Mouse (Mus musculus): ENCODE data around the gene Osbpl5. TPM values are rescaled to one million over a fixed set of nuclear protein-coding genes. Genes with fewer than 3 reads are reported as not detected.

The Osbpl5 gene
- total and polyA plus RNA-seq, 3 experiments: 0.60 TPM; not detected in 2

- TF ChIP-seq POLR2AphosphoS5 (IDR thresholded peaks at IDR 0.05; ENCODE audit: insufficient replicate concordance, low read depth, low read length): no peak
- no peak for TF ChIP-seq GATA1 (IDR thresholded peaks at IDR 0.05; ENCODE audit: borderline replicate concordance, low read length)
- TF ChIP-seq GATA2 (IDR thresholded peaks at IDR 0.05; ENCODE audit: borderline replicate concordance, low read depth, low read length): no peak
- no peak for TF ChIP-seq CTCF (IDR thresholded peaks at IDR 0.05; ENCODE audit: low read depth, low read length)
- no peak for TF ChIP-seq TAL1 (conservative IDR thresholded peaks at IDR 0.05; ENCODE audit: low read depth, low read length)
- ATAC-seq (ENCODE audit: extremely low read depth, insufficient number of reproducible peaks, low FRiP score, poor library complexity, severe bottlenecking) (no peak), DNase-seq (ENCODE audit: low spot score) (no peak)
- peaks cover 4% of the 10 kb centered on the region for H3K4me1 ChIP-seq (ENCODE audit: insufficient read depth, low read depth, low read length)
- no peak overlapping the region for H3K4me3 ChIP-seq (ENCODE audit: low read depth, low read length)
- H3K36me3 ChIP-seq (replicated peaks): no peaks in the 10 kb centered on the region
- peaks cover 30% of the 10 kb centered on the region for H3K27me3 ChIP-seq (ENCODE audit: insufficient read depth, low read length)
- H3K9me3 ChIP-seq (replicated peaks): no peaks in the 10 kb centered on the region
Observed at GRCm38 (mm10) chr7:143722646-143723045, 34.1 kb downstream of the Osbpl5 start.

DNA sequence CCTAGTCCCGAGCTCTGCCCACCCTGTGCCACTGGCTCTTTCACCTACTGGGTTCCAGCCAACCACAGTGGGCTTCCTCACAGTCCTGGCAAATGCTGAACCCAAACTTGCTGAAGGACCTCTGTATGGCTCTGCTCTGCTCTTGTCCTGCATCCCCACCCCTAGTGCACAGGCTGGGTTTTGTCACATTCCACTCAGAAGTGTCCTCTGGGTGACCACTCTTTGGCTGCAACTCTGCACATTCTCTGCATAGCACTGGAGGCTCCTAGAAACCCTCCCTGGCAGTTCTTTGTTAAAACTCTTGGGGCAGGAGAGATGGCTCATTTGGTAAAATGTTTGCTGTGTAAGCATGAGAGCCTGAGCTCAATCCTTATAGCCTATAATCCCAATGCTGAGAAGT is 39.0 kb downstream of the Osbpl5 start:
- Histone ChIP-seq H3K4me1 (ENCODE audit: insufficient read depth, low read depth, low read length) (no peaks in the 10 kb centered on the region), H3K4me3 (ENCODE audit: low read depth, low read length) (no peak overlapping the region), H3K27me3 (ENCODE audit: insufficient read depth, low read length) (peaks cover 9% of the 10 kb centered on the region; the same call in 1 of the 2 replicates), H3K36me3 (replicated peaks) (no peaks in the 10 kb centered on the region), H3K9me3 (replicated peaks) (no peaks in the 10 kb centered on the region)
- DNase-seq (ENCODE audit: low spot score): no peak
- ATAC-seq (ENCODE audit: extremely low read depth, insufficient number of reproducible peaks, low FRiP score, poor library complexity, severe bottlenecking): no peak
- TF ChIP-seq CTCF (IDR thresholded peaks at IDR 0.05; ENCODE audit: low read depth, low read length) (no peak), TAL1 (conservative IDR thresholded peaks at IDR 0.05; ENCODE audit: low read depth, low read length) (no peak)

DNA sequence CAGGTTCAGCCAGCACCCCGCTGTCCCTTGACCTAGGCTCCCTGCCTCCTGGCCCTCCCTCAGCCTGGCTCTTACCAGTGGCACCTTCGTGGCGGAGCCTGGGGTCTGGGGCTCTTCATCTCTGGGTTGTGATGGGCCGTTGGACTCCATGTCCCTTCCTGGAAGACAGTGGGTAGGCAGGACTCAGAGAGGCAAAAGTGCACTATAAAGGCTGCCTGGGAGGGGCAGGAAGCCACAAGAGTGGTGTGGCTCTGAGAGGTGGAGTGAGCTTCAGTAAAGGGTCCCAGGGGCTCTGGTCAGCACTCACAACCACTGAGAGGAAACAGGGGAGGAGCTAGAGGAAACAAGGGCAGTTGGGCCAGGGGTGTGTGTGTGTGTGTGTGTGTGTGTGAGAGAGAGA is 43.4 kb downstream of the Osbpl5 start:
- H3K36me3 ChIP-seq (replicated peaks): no peaks in the 10 kb centered on the region
- peaks cover 18% of the 10 kb centered on the region for H3K27me3 ChIP-seq (ENCODE audit: insufficient read depth, low read length)
- no peak overlapping the region for H3K4me3 ChIP-seq (ENCODE audit: low read depth, low read length)
- H3K4me1 ChIP-seq (ENCODE audit: insufficient read depth, low read depth, low read length): no peaks in the 10 kb centered on the region
- DNase-seq (ENCODE audit: low spot score) (no peak), ATAC-seq (ENCODE audit: extremely low read depth, insufficient number of reproducible peaks, low FRiP score, poor library complexity, severe bottlenecking) (no peak)
- TF ChIP-seq POLR2AphosphoS5 (IDR thresholded peaks at IDR 0.05; ENCODE audit: insufficient replicate concordance, low read depth, low read length): no peak
- TF ChIP-seq CTCF (IDR thresholded peaks at IDR 0.05; ENCODE audit: low read depth, low read length): no peak
- no peak for TF ChIP-seq GATA2 (IDR thresholded peaks at IDR 0.05; ENCODE audit: borderline replicate concordance, low read depth, low read length)
- no peak for TF ChIP-seq GATA1 (IDR thresholded peaks at IDR 0.05; ENCODE audit: borderline replicate concordance, low read length)
- no peak for TF ChIP-seq TAL1 (conservative IDR thresholded peaks at IDR 0.05; ENCODE audit: low read depth, low read length)
- H3K9me3 ChIP-seq (replicated peaks): no peaks in the 10 kb centered on the region

- no peak overlapping the region for H3K4me3 ChIP-seq (ENCODE audit: low read depth, low read length)
- ATAC-seq (ENCODE audit: extremely low read depth, insufficient number of reproducible peaks, low FRiP score, poor library complexity, severe bottlenecking) (no peak), DNase-seq (ENCODE audit: low spot score) (no peak)
- H3K9me3 ChIP-seq (replicated peaks): no peaks in the 10 kb centered on the region
- H3K36me3 ChIP-seq (replicated peaks): no peaks in the 10 kb centered on the region
- no peaks in the 10 kb centered on the region for H3K4me1 ChIP-seq (ENCODE audit: insufficient read depth, low read depth, low read length)
- no peak for TF ChIP-seq TAL1 (conservative IDR thresholded peaks at IDR 0.05; ENCODE audit: low read depth, low read length)
- no peak for TF ChIP-seq GATA1 (IDR thresholded peaks at IDR 0.05; ENCODE audit: borderline replicate concordance, low read length)
- TF ChIP-seq POLR2AphosphoS5 (IDR thresholded peaks at IDR 0.05; ENCODE audit: insufficient replicate concordance, low read depth, low read length): no peak
- TF ChIP-seq CTCF (IDR thresholded peaks at IDR 0.05; ENCODE audit: low read depth, low read length): no peak
- TF ChIP-seq GATA2 (IDR thresholded peaks at IDR 0.05; ENCODE audit: borderline replicate concordance, low read depth, low read length): no peak
- H3K27me3 ChIP-seq (ENCODE audit: insufficient read depth, low read length): peaks cover 18% of the 10 kb centered on the region
Observed at GRCm38 (mm10) chr7:143712771-143713348, 43.9 kb downstream of the Osbpl5 start.

GRCm38 (mm10) chr7:143712023-143712422 is 44.8 kb downstream of the Osbpl5 start:
- H3K4me1 ChIP-seq (ENCODE audit: insufficient read depth, low read depth, low read length): no peaks in the 10 kb centered on the region
- H3K27me3 ChIP-seq (ENCODE audit: insufficient read depth, low read length): peaks cover 18% of the 10 kb centered on the region
- H3K4me3 ChIP-seq (ENCODE audit: low read depth, low read length): no peak overlapping the region
- DNase-seq (ENCODE audit: low spot score) (no peak), ATAC-seq (ENCODE audit: extremely low read depth, insufficient number of reproducible peaks, low FRiP score, poor library complexity, severe bottlenecking) (no peak)
- no peaks in the 10 kb centered on the region for H3K9me3 ChIP-seq (replicated peaks)
- no peaks in the 10 kb centered on the region for H3K36me3 ChIP-seq (replicated peaks)
- TF ChIP-seq CTCF (IDR thresholded peaks at IDR 0.05; ENCODE audit: low read depth, low read length) (no peak), TAL1 (conservative IDR thresholded peaks at IDR 0.05; ENCODE audit: low read depth, low read length) (no peak), GATA2 (IDR thresholded peaks at IDR 0.05; ENCODE audit: borderline replicate concordance, low read depth, low read length) (no peak), GATA1 (IDR thresholded peaks at IDR 0.05; ENCODE audit: borderline replicate concordance, low read length) (no peak), POLR2AphosphoS5 (IDR thresholded peaks at IDR 0.05; ENCODE audit: insufficient replicate concordance, low read depth, low read length) (no peak)

DNA sequence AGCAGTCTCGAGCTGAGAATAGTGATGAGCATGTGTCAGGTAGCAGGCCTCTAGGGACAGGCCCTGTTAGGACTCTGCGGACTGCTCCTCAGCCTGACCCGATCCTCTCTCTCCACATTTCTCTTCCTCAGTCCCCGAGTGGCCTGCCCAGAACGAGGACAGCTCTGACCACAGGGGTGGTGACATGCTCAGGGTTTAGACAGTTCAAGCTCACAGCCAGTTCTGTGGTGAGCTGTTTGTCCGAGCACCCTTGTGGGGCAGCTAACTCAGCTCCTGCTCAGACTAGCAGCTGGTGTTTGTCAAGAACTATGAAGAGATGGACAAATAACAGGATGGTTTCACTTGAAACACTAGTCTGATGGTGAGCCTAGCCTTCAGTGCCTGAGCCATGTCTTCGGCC is 45.4 kb downstream of the Osbpl5 start:
- ATAC-seq (ENCODE audit: extremely low read depth, insufficient number of reproducible peaks, low FRiP score, poor library complexity, severe bottlenecking) (no peak), DNase-seq (ENCODE audit: low spot score) (no peak)
- no peaks in the 10 kb centered on the region for H3K36me3 ChIP-seq (replicated peaks)
- TF ChIP-seq TAL1 (conservative IDR thresholded peaks at IDR 0.05; ENCODE audit: low read depth, low read length): no peak
- TF ChIP-seq POLR2AphosphoS5 (IDR thresholded peaks at IDR 0.05; ENCODE audit: insufficient replicate concordance, low read depth, low read length): no peak
- no peak for TF ChIP-seq GATA2 (IDR thresholded peaks at IDR 0.05; ENCODE audit: borderline replicate concordance, low read depth, low read length)
- no peak for TF ChIP-seq GATA1 (IDR thresholded peaks at IDR 0.05; ENCODE audit: borderline replicate concordance, low read length)
- TF ChIP-seq CTCF (IDR thresholded peaks at IDR 0.05; ENCODE audit: low read depth, low read length): no peak
- no peaks in the 10 kb centered on the region for H3K9me3 ChIP-seq (replicated peaks)
- peaks cover 18% of the 10 kb centered on the region for H3K27me3 ChIP-seq (ENCODE audit: insufficient read depth, low read length)
- H3K4me1 ChIP-seq (ENCODE audit: insufficient read depth, low read depth, low read length): no peaks in the 10 kb centered on the region
- H3K4me3 ChIP-seq (ENCODE audit: low read depth, low read length): no peak overlapping the region
